Mouse (Mus musculus) lung, postnatal 14 days (tissue): ENCODE measurements around the gene Fut8.
"Not testable (repeated sequence)": the region's sequence is repeated elsewhere in the genome, so short reads cannot be mapped to it uniquely, and the experiment has no call there.

Source experiments
- DNase-seq: peaks from one replicate; pipeline ENCODE4 v3.0.0; 2021

The Fut8 gene

GRCm38 (mm10) chr12:77223595-77223994 is 14.3 kb upstream of the Fut8 start:
- DNase-seq = no peak

GRCm38 (mm10) chr12:77224121-77224520 is 13.8 kb upstream of the Fut8 start:
- DNase-seq = no peak

- no peak for DNase-seq
Observed at GRCm38 (mm10) chr12:77224891-77225290, 13.0 kb upstream of the Fut8 start.

- no peak for DNase-seq
Observed at GRCm38 (mm10) chr12:77225727-77226126, 12.2 kb upstream of the Fut8 start.

GRCm38 (mm10) chr12:77235958-77236357 is 2.0 kb upstream of the Fut8 start:
- no peak for DNase-seq

GRCm38 (mm10) chr12:77238531-77239389 is 835 bp downstream of the Fut8 start:
- peak; percentile 94 for DNase-seq

GRCm38 (mm10) chr12:77239390-77240061 is 1.6 kb downstream of the Fut8 start:
- DNase-seq = peak; percentile 13

- DNase-seq = no peak
Observed at GRCm38 (mm10) chr12:77240372-77240771, 2.4 kb downstream of the Fut8 start.

GRCm38 (mm10) chr12:77240839-77241238 is 2.9 kb downstream of the Fut8 start:
- DNase-seq = peak; percentile 30

GRCm38 (mm10) chr12:77262650-77263049 is 24.7 kb downstream of the Fut8 start:
- peak; percentile 16 for DNase-seq

GRCm38 (mm10) chr12:77263816-77264215 is 25.9 kb downstream of the Fut8 start:
- DNase-seq = no peak

GRCm38 (mm10) chr12:77270694-77271093 is 32.8 kb downstream of the Fut8 start:
- DNase-seq = no peak

GRCm38 (mm10) chr12:77288507-77288906 is 50.6 kb downstream of the Fut8 start:
- no peak for DNase-seq

GRCm38 (mm10) chr12:77291017-77291416 is 53.1 kb downstream of the Fut8 start:
- no peak for DNase-seq

GRCm38 (mm10) chr12:77291864-77292263 is 53.9 kb downstream of the Fut8 start:
- DNase-seq = not testable (repeated sequence)

- DNase-seq = no peak
Observed at GRCm38 (mm10) chr12:77292375-77293258, 54.7 kb downstream of the Fut8 start.

GRCm38 (mm10) chr12:77296119-77296518 is 58.2 kb downstream of the Fut8 start:
- no peak for DNase-seq

GRCm38 (mm10) chr12:77297114-77297513 is 59.2 kb downstream of the Fut8 start:
- no peak for DNase-seq

- DNase-seq = no peak
Observed at GRCm38 (mm10) chr12:77297858-77298257, 59.9 kb downstream of the Fut8 start.

GRCm38 (mm10) chr12:77302011-77302410 is 64.1 kb downstream of the Fut8 start:
- DNase-seq = no peak

GRCm38 (mm10) chr12:77303367-77303766 is 65.4 kb downstream of the Fut8 start:
- no peak for DNase-seq

- no peak for DNase-seq
Observed at GRCm38 (mm10) chr12:77305502-77305901, 67.6 kb downstream of the Fut8 start.

GRCm38 (mm10) chr12:77306759-77307314 is 68.9 kb downstream of the Fut8 start:
- DNase-seq = no peak
